Mouse (Mus musculus): ENCODE measurements around the gene Hoxd1. TPM values are rescaled to one million over a fixed set of nuclear protein-coding genes. Genes with fewer than 3 reads are reported as not detected.
A peak's percentile ranks its signal among the peaks of the same experiment; 100 is the strongest.

Gene Hoxd1
- not detected in 2 replicates for polyA plus RNA-seq (2015; fragmentation: Nextera tagmentation; extraction: Ambion mirVana)

GRCm38 (mm10) chr2:74762522-74763244 is at the start of gene Hoxd1:
Hoxd1 (plus strand) TSS chr2:74762980.
- H3K4me3 ChIP-seq = peak within 1 kb of the TSS; percentile 46
- H3K27me3 ChIP-seq (replicated peaks) = peaks cover 86% of the 10 kb centered on the region
- no peak within 1 kb of the TSS for H3K27ac ChIP-seq
- H3K36me3 ChIP-seq (replicated peaks) = no peaks in the 10 kb centered on the region
- H3K9ac ChIP-seq = no peak within 1 kb of the TSS
- peak within 1 kb of the TSS; percentile 88 for H3K4me2 ChIP-seq
- peaks cover 16% of the 10 kb centered on the region for H3K4me1 ChIP-seq
- H3K9me3 ChIP-seq = no peaks in the 10 kb centered on the region
- ATAC-seq (replicated peaks) = peak; percentile 81
- under 1% methylated on average over 61 of the region's 61 CpGs for WGBS

DNA sequence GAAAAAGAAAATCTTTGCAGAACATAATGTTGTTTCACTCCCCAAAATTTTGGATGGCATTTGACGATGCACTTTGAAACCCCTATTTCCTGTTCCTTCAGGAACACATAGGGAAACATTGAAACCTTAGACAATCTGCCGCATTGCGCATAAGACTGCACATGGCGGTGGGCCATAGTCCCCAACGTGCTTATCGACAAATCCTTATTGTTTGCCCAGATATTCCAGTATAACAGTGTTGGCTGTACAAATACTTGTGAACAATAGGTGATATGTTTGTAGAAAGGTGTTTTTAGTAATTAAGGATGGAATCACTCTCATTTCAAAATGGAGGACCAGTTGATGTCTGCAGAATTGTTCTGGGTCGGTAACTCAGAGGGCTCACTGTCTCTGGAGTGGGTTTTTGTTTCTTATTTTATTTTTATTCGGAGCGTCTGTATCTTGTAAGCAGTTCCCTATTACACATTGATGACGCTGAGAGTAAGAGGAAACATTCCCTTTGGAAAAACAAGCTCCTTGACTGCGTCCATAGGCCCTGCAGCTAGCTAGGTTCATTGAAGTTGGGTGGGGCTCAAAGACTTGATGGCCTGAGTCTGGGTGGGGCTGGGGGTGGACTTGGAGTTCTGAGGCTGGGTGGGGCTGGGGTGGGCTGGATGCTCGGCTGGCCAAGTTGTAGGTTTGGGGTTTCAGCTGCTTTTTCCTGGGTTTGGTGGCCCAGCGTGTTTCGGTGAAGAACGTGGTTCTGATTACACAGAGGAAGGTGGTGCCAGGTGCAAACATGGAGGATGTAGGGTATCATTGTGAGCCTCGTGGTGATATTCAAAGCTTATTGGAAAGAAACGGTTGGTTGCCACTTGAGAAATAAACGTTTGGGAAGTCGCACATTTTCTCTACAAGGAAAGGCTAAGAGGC is 49.3 kb upstream of the Hoxd1 start:
- Histone ChIP-seq H3K4me2 (no peak overlapping the region), H3K27me3 (replicated peaks) (peaks cover 96% of the 10 kb centered on the region), H3K36me3 (replicated peaks) (no peaks in the 10 kb centered on the region), H3K9me3 (no peaks in the 10 kb centered on the region), H3K27ac (no peak overlapping the region), H3K9ac (no peak overlapping the region), H3K4me1 (peaks cover 6% of the 10 kb centered on the region), H3K4me3 (no peak overlapping the region)
- 4% methylated on average over 19 of the region's 19 CpGs for WGBS
- no peak for ATAC-seq (replicated peaks)

GRCm38 (mm10) chr2:74714156-74714789 is 48.5 kb upstream of the Hoxd1 start:
- ATAC-seq (replicated peaks) = no peak
- Histone ChIP-seq H3K36me3 (replicated peaks) (no peaks in the 10 kb centered on the region), H3K4me2 (no peak overlapping the region), H3K9me3 (no peaks in the 10 kb centered on the region), H3K27ac (no peak overlapping the region), H3K9ac (no peak overlapping the region), H3K27me3 (replicated peaks) (peaks cover 96% of the 10 kb centered on the region), H3K4me1 (peaks cover 6% of the 10 kb centered on the region), H3K4me3 (no peak overlapping the region)
- WGBS = 2% methylated on average over 18 of the region's 18 CpGs

DNA sequence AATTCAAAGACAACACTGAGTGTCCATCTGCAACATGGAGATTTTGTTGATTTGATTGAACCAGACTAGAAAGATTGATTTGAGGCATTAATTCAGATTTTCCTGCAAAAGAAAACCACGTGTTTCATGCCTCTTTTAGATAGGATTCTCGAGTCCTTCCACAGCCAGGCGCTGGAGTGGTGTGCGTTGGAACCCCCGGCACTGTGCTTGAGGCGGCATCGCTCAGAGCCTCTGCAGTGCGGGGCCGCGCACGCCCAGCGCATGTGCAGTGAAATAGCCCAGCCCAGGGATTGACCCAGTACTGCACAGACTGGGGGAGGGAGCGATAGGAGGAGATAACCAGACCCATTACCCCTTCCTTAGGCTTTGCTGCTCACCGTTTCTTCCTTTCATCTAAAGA is 47.9 kb upstream of the Hoxd1 start:
- H3K9ac ChIP-seq = no peak overlapping the region
- H3K4me3 ChIP-seq = no peak overlapping the region
- H3K4me1 ChIP-seq = peaks cover 6% of the 10 kb centered on the region
- H3K27me3 ChIP-seq (replicated peaks) = peaks cover 96% of the 10 kb centered on the region
- WGBS = under 1% methylated on average over 14 of the region's 14 CpGs
- H3K27ac ChIP-seq = no peak overlapping the region
- ATAC-seq (replicated peaks) = no peak
- H3K36me3 ChIP-seq (replicated peaks) = no peaks in the 10 kb centered on the region
- H3K4me2 ChIP-seq = no peak overlapping the region
- no peaks in the 10 kb centered on the region for H3K9me3 ChIP-seq

DNA sequence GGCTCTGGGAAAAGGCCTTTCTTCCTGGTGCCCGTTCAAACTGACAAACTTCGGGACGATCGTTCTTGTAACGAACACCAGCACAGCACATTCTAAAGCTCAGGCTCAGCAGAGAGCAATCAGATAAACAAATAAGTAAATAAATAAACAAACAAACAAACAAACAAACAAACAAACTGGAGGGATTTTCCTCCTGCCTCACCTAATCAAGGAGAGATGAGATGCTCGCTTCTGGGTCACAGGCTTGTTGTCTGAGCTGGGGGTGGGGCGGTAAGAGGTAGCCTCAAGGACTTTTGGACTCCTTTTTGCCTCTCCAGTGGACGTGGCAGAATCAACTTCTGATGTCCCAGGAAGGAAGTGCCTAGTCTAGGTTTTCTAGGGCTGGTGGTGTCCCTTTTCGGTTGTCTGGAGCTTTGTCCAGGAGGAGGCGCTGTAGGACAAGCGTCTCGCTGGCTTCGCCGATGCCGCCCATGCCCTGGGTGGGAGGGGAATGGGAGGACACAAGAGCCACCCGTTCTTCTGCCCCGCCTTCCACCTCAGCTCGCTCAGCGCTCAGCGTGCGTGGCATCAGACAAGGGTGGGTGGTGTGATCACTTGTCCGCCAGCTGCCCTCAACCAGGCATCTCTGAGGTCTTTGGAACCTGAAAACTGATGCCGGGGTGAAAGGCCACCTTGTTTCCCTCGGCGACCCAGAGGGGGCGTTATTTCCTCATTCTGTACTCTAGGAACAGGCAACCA is 47.1 kb upstream of the Hoxd1 start:
- Histone ChIP-seq H3K9ac (no peak overlapping the region), H3K9me3 (no peaks in the 10 kb centered on the region), H3K4me1 (peaks cover 6% of the 10 kb centered on the region), H3K27ac (no peak overlapping the region), H3K27me3 (replicated peaks) (peaks cover 96% of the 10 kb centered on the region), H3K4me3 (no peak overlapping the region), H3K4me2 (peak overlapping the region; percentile 39), H3K36me3 (replicated peaks) (no peaks in the 10 kb centered on the region)
- WGBS = 2% methylated on average over 26 of the region's 26 CpGs
- ATAC-seq (replicated peaks) = no peak; the same call in 1 of the 2 replicates

DNA sequence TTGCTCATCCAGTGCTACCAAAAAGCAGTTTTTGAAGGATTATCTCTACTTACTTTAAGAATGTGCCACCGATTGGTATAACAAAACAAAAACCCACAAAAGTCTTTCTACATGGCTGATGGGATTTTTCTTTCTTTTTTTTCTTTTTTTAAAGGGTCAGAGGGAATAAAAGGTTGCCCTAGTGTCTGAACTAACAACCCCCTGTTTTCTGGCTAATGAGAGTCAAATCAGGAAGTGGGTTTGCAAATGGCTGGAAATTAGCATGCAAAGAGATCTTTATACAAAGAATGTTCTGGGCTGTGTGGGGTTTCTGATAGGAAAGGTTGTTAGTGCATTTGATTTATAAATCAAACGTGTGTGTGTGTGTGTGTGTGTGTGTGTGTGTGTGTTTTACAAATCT is 42.4 kb upstream of the Hoxd1 start:
- WGBS = 6% methylated on average over 2 of the region's 2 CpGs
- no peaks in the 10 kb centered on the region for H3K36me3 ChIP-seq (replicated peaks)

GRCm38 (mm10) chr2:74720955-74721491 is 41.8 kb upstream of the Hoxd1 start:
- H3K4me2 ChIP-seq = no peak overlapping the region
- ATAC-seq (replicated peaks) = no peak
- peaks cover 99% of the 10 kb centered on the region for H3K27me3 ChIP-seq (replicated peaks)
- 2% methylated on average over 5 of the region's 5 CpGs for WGBS
- H3K4me3 ChIP-seq = no peak overlapping the region
- no peak overlapping the region for H3K27ac ChIP-seq
- H3K9me3 ChIP-seq = no peaks in the 10 kb centered on the region
- H3K4me1 ChIP-seq = no peaks in the 10 kb centered on the region
- H3K36me3 ChIP-seq (replicated peaks) = no peaks in the 10 kb centered on the region
- no peak overlapping the region for H3K9ac ChIP-seq

More for the DNA sequence above, 42.4 kb upstream of the Hoxd1 start:
- no peak overlapping the region for H3K4me3 ChIP-seq
- no peaks in the 10 kb centered on the region for H3K9me3 ChIP-seq
- no peak for ATAC-seq (replicated peaks)
- no peak overlapping the region for H3K9ac ChIP-seq
- no peak overlapping the region for H3K27ac ChIP-seq
- no peaks in the 10 kb centered on the region for H3K4me1 ChIP-seq
- no peak overlapping the region for H3K4me2 ChIP-seq
- peaks cover 99% of the 10 kb centered on the region for H3K27me3 ChIP-seq (replicated peaks)

DNA sequence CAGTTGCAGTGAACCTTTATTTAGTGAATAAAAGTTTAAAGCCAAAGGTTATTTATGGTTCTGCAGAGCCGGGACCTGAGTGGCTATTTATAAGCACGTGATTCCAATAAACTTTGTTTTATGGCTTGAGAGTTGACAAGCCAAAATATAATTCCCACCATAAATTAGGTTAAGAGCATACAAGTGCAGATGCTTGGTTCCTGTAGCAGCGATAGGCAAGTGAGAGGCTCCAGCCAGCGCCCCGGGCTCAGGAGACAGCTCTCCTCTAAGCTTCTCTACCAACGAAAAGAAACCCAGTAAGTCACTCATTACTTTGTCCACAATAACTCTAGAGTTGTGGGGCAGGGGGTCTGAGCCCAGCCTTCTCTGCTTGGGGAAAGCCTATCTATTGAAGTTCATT is 40.9 kb upstream of the Hoxd1 start:
- ATAC-seq (replicated peaks) = no peak
- H3K4me2 ChIP-seq = no peak overlapping the region

GRCm38 (mm10) chr2:74722949-74723348 is 39.8 kb upstream of the Hoxd1 start:
- H3K4me2 ChIP-seq = no peak overlapping the region
- H3K36me3 ChIP-seq (replicated peaks) = no peaks in the 10 kb centered on the region
- H3K4me3 ChIP-seq = no peak overlapping the region
- H3K27ac ChIP-seq = no peak overlapping the region
- no peak for ATAC-seq (replicated peaks)
- H3K9me3 ChIP-seq = no peaks in the 10 kb centered on the region
- H3K4me1 ChIP-seq = 0 out of 2 replicates have a peak, but pooled peaks cover 3% of the 10 kb centered on the region
- peaks cover 99% of the 10 kb centered on the region for H3K27me3 ChIP-seq (replicated peaks)
- WGBS = 4% methylated on average over 8 of the region's 8 CpGs
- H3K9ac ChIP-seq = no peak overlapping the region

More for the DNA sequence above, 40.9 kb upstream of the Hoxd1 start:
- Histone ChIP-seq H3K9me3 (no peaks in the 10 kb centered on the region), H3K9ac (no peak overlapping the region), H3K27ac (no peak overlapping the region), H3K36me3 (replicated peaks) (no peaks in the 10 kb centered on the region), H3K4me1 (0 out of 2 replicates have a peak, but pooled peaks cover 2% of the 10 kb centered on the region), H3K4me3 (no peak overlapping the region), H3K27me3 (replicated peaks) (peaks cover 99% of the 10 kb centered on the region)
- 5% methylated on average over 6 of the region's 6 CpGs for WGBS

DNA sequence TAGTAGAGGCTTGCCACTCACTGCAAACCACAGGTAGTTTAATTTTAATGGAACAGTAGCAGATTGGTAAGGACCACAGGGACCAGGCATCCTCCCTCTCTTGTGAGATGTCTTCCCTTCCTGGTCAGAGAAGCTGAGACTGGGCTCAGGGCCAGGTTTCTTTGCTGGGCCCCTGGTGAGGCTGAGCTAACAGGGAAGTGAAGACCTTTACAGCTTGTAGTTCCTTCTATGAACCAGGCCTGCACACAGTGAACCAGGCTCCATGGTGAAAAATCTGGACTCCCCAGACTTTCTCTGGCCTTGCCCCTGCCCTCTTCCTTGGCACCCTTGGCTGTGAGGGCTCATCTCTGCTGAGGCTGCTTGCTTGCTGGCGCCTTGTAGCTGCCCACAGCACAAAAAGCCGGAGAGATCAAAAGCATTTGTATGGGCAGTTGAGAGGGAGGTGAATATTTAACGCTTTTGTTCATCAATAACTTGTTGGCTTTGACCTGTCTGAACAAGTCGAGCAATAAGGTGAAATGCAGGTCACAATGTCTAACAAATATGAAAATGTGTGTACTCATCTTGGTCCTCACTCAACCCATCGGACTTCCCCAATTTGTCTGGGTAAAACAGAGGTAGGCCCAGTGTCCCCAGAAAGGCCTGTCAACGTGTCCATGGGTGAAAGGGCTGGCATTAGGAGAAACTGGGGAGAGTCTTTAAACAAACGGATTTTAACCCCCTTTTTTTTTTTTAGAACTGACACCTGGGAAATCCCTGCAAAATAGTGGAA is 38.4 kb upstream of the Hoxd1 start:
- Histone ChIP-seq H3K4me1 (0 out of 2 replicates have a peak, but pooled peaks cover 3% of the 10 kb centered on the region), H3K9me3 (no peaks in the 10 kb centered on the region), H3K4me3 (no peak overlapping the region), H3K4me2 (no peak overlapping the region), H3K9ac (no peak overlapping the region), H3K27me3 (replicated peaks) (peaks cover 99% of the 10 kb centered on the region), H3K27ac (no peak overlapping the region), H3K36me3 (replicated peaks) (no peaks in the 10 kb centered on the region)
- no peak for ATAC-seq (replicated peaks)
- WGBS = 7% methylated on average over 7 of the region's 7 CpGs

DNA sequence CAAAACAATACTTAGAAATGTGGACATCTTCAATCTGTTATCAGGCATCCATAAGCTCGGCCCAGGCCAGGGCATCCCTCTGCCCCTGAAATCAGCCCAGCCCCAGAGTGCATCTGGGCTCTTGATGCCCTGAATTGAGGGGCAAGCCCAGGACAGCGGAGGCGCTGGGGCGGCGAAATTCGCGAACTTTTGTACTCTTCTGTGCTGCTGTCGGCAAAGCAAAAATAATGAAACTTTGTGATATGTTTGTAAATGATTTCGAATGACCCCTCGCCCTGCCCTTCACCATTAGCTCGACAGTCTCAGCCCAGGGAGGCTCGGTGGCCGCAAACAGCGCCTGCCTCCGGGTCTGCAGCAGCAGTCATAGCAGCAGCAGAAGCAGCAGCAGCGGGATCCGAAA is 37.6 kb upstream of the Hoxd1 start:
- no peak overlapping the region for H3K9ac ChIP-seq
- ATAC-seq (replicated peaks) = no peak
- no peak overlapping the region for H3K27ac ChIP-seq
- no peak overlapping the region for H3K4me3 ChIP-seq
- H3K27me3 ChIP-seq (replicated peaks) = peaks cover 97% of the 10 kb centered on the region
- 2% methylated on average over 17 of the region's 17 CpGs for WGBS
- no peak overlapping the region for H3K4me2 ChIP-seq
- no peaks in the 10 kb centered on the region for H3K9me3 ChIP-seq
- H3K4me1 ChIP-seq = 0 out of 2 replicates have a peak, but pooled peaks cover 3% of the 10 kb centered on the region
- H3K36me3 ChIP-seq (replicated peaks) = no peaks in the 10 kb centered on the region
